Mouse (Mus musculus) liver, embryonic 11.5 days (tissue): ENCODE measurements at regions not wholly inside any gene's neighbourhood (a gene's known extent, or its start where the extent isn't known, plus 50 kb on each side); places are given as distances from the start of the nearest gene placed in this dataset.

Experiments
- ATAC-seq: fragments of 200-750 bp; cut with Nextera tagmentation; replicated peaks from 2 replicates; pipeline ENCODE4 v1.8.0; 2017; ENCODE audit warnings: moderate number of reproducible peaks, mild to moderate bottlenecking, moderate TSS enrichment, moderate library complexity; ENCODE audit not compliant: low FRiP score
- DNase-seq: peaks from one replicate; pipeline ENCODE4 v3.0.0-alpha.2; 2017; ENCODE audit warnings: low spot score
- H3K27ac ChIP-seq: fragments of 300-500 bp; sonication (generic); 2 replicates; pipeline ENCODE4 v1.5.1; 2014; ENCODE audit warnings: mild to moderate bottlenecking, low read depth, low read length, control low read depth
- H3K27me3 ChIP-seq: fragments of 300-500 bp; sonication (generic); replicated peaks from 2 replicates; pipeline ENCODE4 v1.6.1; 2014; ENCODE audit warnings: low read length, mixed read lengths; ENCODE audit not compliant: control insufficient read depth, insufficient read depth
- H3K36me3 ChIP-seq: fragments of 300-500 bp; sonication (generic); 2 replicates; pipeline ENCODE4 v1.6.1; 2014; ENCODE audit warnings: mild to moderate bottlenecking, low read length, moderate library complexity, mixed read lengths; ENCODE audit not compliant: control insufficient read depth, insufficient read depth
- H3K4me1 ChIP-seq: fragments of 300-500 bp; sonication (generic); replicated peaks from 2 replicates; pipeline ENCODE4 v1.6.1; 2014; ENCODE audit warnings: low read length, mixed read lengths; ENCODE audit not compliant: control insufficient read depth, insufficient read depth
- H3K4me2 ChIP-seq: fragments of 300-500 bp; sonication (generic); 2 replicates; pipeline ENCODE4 v1.6.1; 2014; ENCODE audit warnings: mild to moderate bottlenecking, control low read depth, moderate library complexity
- H3K4me3 ChIP-seq: fragments of 300-500 bp; sonication (generic); 2 replicates; pipeline ENCODE4 v1.5.1; 2014; ENCODE audit warnings: low read depth, low read length, control low read depth
- H3K9ac ChIP-seq: fragments of 300-500 bp; sonication (generic); 2 replicates; pipeline ENCODE4 v1.6.1; 2014; ENCODE audit warnings: low read depth, low read length, control low read depth
- H3K9me3 ChIP-seq: fragments of 300-500 bp; sonication (generic); 2 replicates; pipeline ENCODE4 v1.6.1; 2016; ENCODE audit warnings: low read length, inconsistent platforms, mixed read lengths; ENCODE audit not compliant: control insufficient read depth
- WGBS: fragments of 180-500 bp; shearing (Covaris S2); extraction: QIAGEN DNeasy Blood & Tissue Kit; methylation state at CpG from one replicate; pipeline ENCODE4 v1.1.7; 2014; 5-methylcytosine and 5-hydroxymethylcytosine counted together

GRCm38 (mm10) chr11:17324651-17325050 lies 67.3 kb downstream of the C1d start:
- ATAC-seq (no peak), DNase-seq (no peak)
- Histone ChIP-seq H3K4me2 (no peak overlapping the region), H3K27ac (no peak overlapping the region), H3K27me3 (no peaks in the 10 kb centered on the region), H3K9ac (no peak overlapping the region), H3K36me3 (no peaks in the 10 kb centered on the region), H3K4me3 (no peak overlapping the region), H3K4me1 (no peaks in the 10 kb centered on the region), H3K9me3 (no peaks in the 10 kb centered on the region)
- 58% methylated on average over 4 of the region's 4 CpGs for WGBS

GRCm38 (mm10) chr11:17325731-17326646 lies 68.6 kb downstream of the C1d start:
- no peak overlapping the region for H3K4me3 ChIP-seq
- no peak overlapping the region for H3K9ac ChIP-seq
- H3K9me3 ChIP-seq, result no peaks in the 10 kb centered on the region
- H3K4me1 ChIP-seq, result no peaks in the 10 kb centered on the region
- 83% methylated on average over 10 of the region's 10 CpGs for WGBS
- no peak for DNase-seq
- H3K27ac ChIP-seq, result no peak overlapping the region
- ATAC-seq, result no peak
- no peaks in the 10 kb centered on the region for H3K36me3 ChIP-seq
- no peaks in the 10 kb centered on the region for H3K27me3 ChIP-seq
- H3K4me2 ChIP-seq, result no peak overlapping the region

GRCm38 (mm10) chr11:17326695-17327094 lies 69.3 kb downstream of the C1d start:
- Histone ChIP-seq H3K9ac (no peak overlapping the region), H3K9me3 (no peaks in the 10 kb centered on the region), H3K4me3 (no peak overlapping the region), H3K4me1 (no peaks in the 10 kb centered on the region), H3K36me3 (no peaks in the 10 kb centered on the region), H3K4me2 (no peak overlapping the region), H3K27ac (no peak overlapping the region), H3K27me3 (no peaks in the 10 kb centered on the region)
- 77% methylated on average over 4 of the region's 4 CpGs for WGBS
- DNase-seq (no peak), ATAC-seq (no peak)

DNA sequence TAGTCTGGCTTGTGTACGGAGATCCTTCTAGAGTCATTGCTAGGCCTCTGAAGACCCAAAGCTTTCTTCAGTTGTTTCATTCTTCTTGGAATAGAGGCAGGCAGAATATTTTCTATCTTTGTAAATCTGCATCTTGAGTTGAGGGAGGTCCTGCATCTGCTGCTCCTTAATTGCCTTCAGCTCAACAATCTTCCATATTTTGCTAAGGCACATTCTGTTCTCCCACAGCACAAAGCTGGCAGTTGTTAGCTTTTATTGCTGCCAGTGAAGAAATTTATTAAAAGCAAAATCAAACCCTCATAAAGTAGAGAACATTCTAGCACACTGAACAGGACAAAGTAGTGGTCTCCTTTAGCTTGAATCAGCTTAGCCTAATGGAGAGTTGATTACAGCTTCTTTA lies 94.1 kb downstream of the C1d start:
- H3K27ac ChIP-seq, result no peak overlapping the region
- DNase-seq (no peak), ATAC-seq (no peak)
- no peak overlapping the region for H3K9ac ChIP-seq
- H3K36me3 ChIP-seq, result no peaks in the 10 kb centered on the region
- H3K4me2 ChIP-seq, result no peak overlapping the region
- no peaks in the 10 kb centered on the region for H3K9me3 ChIP-seq
- WGBS, result 92% methylated on average over 1 of the region's 1 CpGs
- no peaks in the 10 kb centered on the region for H3K27me3 ChIP-seq
- no peaks in the 10 kb centered on the region for H3K4me1 ChIP-seq
- H3K4me3 ChIP-seq, result no peak overlapping the region

- Histone ChIP-seq H3K9ac (no peak overlapping the region), H3K27ac (no peak overlapping the region), H3K4me3 (no peak overlapping the region), H3K36me3 (no peaks in the 10 kb centered on the region), H3K9me3 (no peaks in the 10 kb centered on the region), H3K4me2 (no peak overlapping the region), H3K27me3 (no peaks in the 10 kb centered on the region), H3K4me1 (no peaks in the 10 kb centered on the region)
- ATAC-seq (no peak), DNase-seq (no peak)
- WGBS, result 72% methylated on average over 17 of the region's 17 CpGs
Observed at GRCm38 (mm10) chr11:17352148-17353130, 95.1 kb downstream of the C1d start.

- Histone ChIP-seq H3K4me3 (no peak overlapping the region), H3K4me1 (no peaks in the 10 kb centered on the region), H3K4me2 (no peak overlapping the region), H3K27ac (no peak overlapping the region), H3K9ac (no peak overlapping the region), H3K36me3 (no peaks in the 10 kb centered on the region), H3K27me3 (no peaks in the 10 kb centered on the region), H3K9me3 (no peaks in the 10 kb centered on the region)
- ATAC-seq (no peak), DNase-seq (no peak)
- WGBS, result 77% methylated on average over 1 of the region's 1 CpGs
Observed at GRCm38 (mm10) chr11:17359698-17360254, 102.4 kb downstream of the C1d start.

DNA sequence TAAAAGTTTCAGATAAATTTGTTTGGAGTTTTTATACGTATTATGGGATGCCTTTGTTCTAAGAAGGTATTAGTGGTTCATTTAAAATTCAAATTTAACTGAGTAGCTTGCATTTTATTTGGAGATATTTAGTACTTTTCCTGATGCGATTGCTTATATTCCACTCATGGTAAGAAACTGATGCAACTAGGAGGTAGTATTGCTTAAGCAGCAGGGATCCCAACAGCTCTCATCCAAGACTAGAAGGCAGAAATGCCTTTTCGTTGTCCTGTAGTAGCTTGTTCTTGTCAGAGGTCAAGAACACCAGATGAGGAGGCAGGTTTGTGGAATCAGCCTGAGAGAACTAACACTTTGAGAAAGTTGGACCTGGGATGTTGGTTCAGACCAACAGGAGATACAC lies 120.5 kb downstream of the C1d start:
- H3K27ac ChIP-seq, result no peak overlapping the region
- H3K4me1 ChIP-seq, result no peaks in the 10 kb centered on the region
- H3K4me2 ChIP-seq, result no peak overlapping the region
- no peak overlapping the region for H3K9ac ChIP-seq
- DNase-seq (no peak), ATAC-seq (no peak)
- H3K36me3 ChIP-seq, result no peaks in the 10 kb centered on the region
- no peak overlapping the region for H3K4me3 ChIP-seq
- H3K27me3 ChIP-seq, result no peaks in the 10 kb centered on the region
- WGBS, result 77% methylated on average over 3 of the region's 3 CpGs
- no peaks in the 10 kb centered on the region for H3K9me3 ChIP-seq

- Histone ChIP-seq H3K27me3 (no peaks in the 10 kb centered on the region), H3K9ac (no peak overlapping the region), H3K4me1 (no peaks in the 10 kb centered on the region), H3K9me3 (no peaks in the 10 kb centered on the region), H3K36me3 (no peaks in the 10 kb centered on the region), H3K4me3 (no peak overlapping the region), H3K4me2 (no peak overlapping the region), H3K27ac (no peak overlapping the region)
- ATAC-seq, result no peak
- WGBS, result 63% methylated on average over 3 of the region's 3 CpGs
- DNase-seq, result no peak
Observed at GRCm38 (mm10) chr11:17386756-17387155, 129.4 kb downstream of the C1d start.
